ENCODE assay signal across 15 mouse cellular contexts in genomic region chr7:28781261-28781663, GRCm38 (mm10). TPM values are rescaled to one million over a fixed set of nuclear protein-coding genes. Genes with fewer than 3 reads are reported as not detected.
DNase-seq lines count a peak whose midpoint lies in the region; ATAC-seq lines count a peak whose summit lies in the region.
"Had no signal": no experiment of that assay in that cellular context is flagged by ENCODE, and none has a peak within 500 bp of the region (broad histone marks: within the 10 kb centered on the region; RNA-seq: fewer than 3 reads in every experiment).

No protein-coding gene starts in this region.

- intact Hi-C loops in heart, postnatal 25 days (cut with DNase I), result loop anchor here (2.0 to 5.0 kb wide), 2 partner anchors 191 to 258 kb away; no protein-coding TSS in a partner anchor

- H3K4me3 ChIP-seq in heart, embryonic 16.5 days (ENCODE audit: low read length), result no peak overlapping the region
- H3K4me3 ChIP-seq: lung, embryonic 15.5 days had no signal

- 0 out of 2 replicates have a peak, but pooled peaks have one; percentile 46 for ATAC-seq in heart, embryonic 16.5 days (replicated peaks; ENCODE audit: extremely low read depth, insufficient read depth, low FRiP score)
- ATAC-seq in CD4-positive, CD25-positive, alpha-beta regulatory T cell, adult 4 months, result peak; percentile 90
- peak; percentile 79 for ATAC-seq in hematopoietic stem cell, adult 5-6 weeks (replicated peaks in 1 of 2; ENCODE audit: insufficient read depth in 1 of 2, low FRiP score in 2 of 2, low TSS enrichment in 1 of 2, low read depth in 1 of 2, poor library complexity in 2 of 2, severe bottlenecking in 2 of 2)
- ATAC-seq: forebrain, embryonic 16.5 days had no signal

- H3K27me3 ChIP-seq in heart, embryonic 16.5 days (ENCODE audit: control insufficient read depth, insufficient read depth, low read length), result no peaks in the 10 kb centered on the region
- H3K27me3 ChIP-seq: lung, embryonic 15.5 days had no signal

- H3K4me2 ChIP-seq in heart, embryonic 16.5 days (ENCODE audit: low read depth, low read length), result no peak overlapping the region
- H3K4me2 ChIP-seq: lung, embryonic 15.5 days had no signal

- H3K9ac ChIP-seq in heart, embryonic 16.5 days (ENCODE audit: low read length), result no peak overlapping the region
- H3K9ac ChIP-seq: lung, embryonic 15.5 days had no signal

- H3K4me1 ChIP-seq in heart, embryonic 16.5 days (ENCODE audit: control insufficient read depth, insufficient read depth, low read length), result peaks cover 7% of the 10 kb centered on the region

- no peaks in the 10 kb centered on the region for H3K9me3 ChIP-seq in heart, embryonic 16.5 days (replicated peaks; ENCODE audit: control insufficient read depth, low read length)
- H3K9me3 ChIP-seq: lung, embryonic 15.5 days had no signal

- DNase-seq in heart, postnatal 25 days (ENCODE audit: low spot score), result no peak
- peak; percentile 84 to 85 for DNase-seq in spleen, postnatal 36 days (ENCODE audit: low spot score in 2 of 2)
- no peak for DNase-seq in layer of hippocampus, postnatal 25 days (ENCODE audit: extremely low spot score in 1 of 2, low spot score in 1 of 2)
- no peak for DNase-seq in left cerebral cortex, adult 18-20 months (ENCODE audit: low spot score in 2 of 2)
- DNase-seq in ovary, postnatal 36 days (ENCODE audit: low spot score), result no peak
- DNase-seq: cerebellum, postnatal 14 days; layer of hippocampus, adult 9-11 months had no signal

- H3K36me3 ChIP-seq in heart, embryonic 16.5 days (ENCODE audit: control insufficient read depth, insufficient read depth), result peaks cover 5% of the 10 kb centered on the region; the same call in 1 of the 2 replicates
- H3K36me3 ChIP-seq: lung, embryonic 15.5 days had no signal

- peak overlapping the region; percentile 76; the same call in 1 of the 2 replicates for H3K27ac ChIP-seq in heart, embryonic 16.5 days (ENCODE audit: low read length)
- H3K27ac ChIP-seq: lung, embryonic 15.5 days had no signal

- WGBS in heart, embryonic 16.5 days, result 87% methylated on average over 8 of the region's 8 CpGs

RNA-seq across cellular contexts. Expression of gene Rinl, which starts 7.5 kb away (rescaled TPM):
- polyA plus RNA-seq in heart, embryonic 16.5 days (2015; fragmentation: Nextera tagmentation; extraction: Ambion mirVana), result 5.8 and 11.1 TPM in 2 replicates
- total RNA-seq in heart, postnatal 25 days (2021), result 1 to 10 TPM; 1.5 to 2.2 TPM
- 100 to 1,000 TPM; 197 to 273 TPM for polyA plus RNA-seq in CD4-positive, CD25-positive, alpha-beta regulatory T cell, adult 4 months (2017; shearing (Covaris generic))
- total RNA-seq in hematopoietic stem cell, adult 5-6 weeks (2017), result 40.5 and 51.7 TPM in 2 replicates
- total RNA-seq in layer of hippocampus, postnatal 25 days (2021), result 1 to 10 TPM; 2.6 to 3.0 TPM
- 1 to 10 TPM; 2.1 to 3.9 TPM for total RNA-seq in left cerebral cortex, adult 18-20 months (2021)

RNA-seq across cellular contexts. Expression of gene Nfkbib, which starts 13.9 kb away (rescaled TPM):
- polyA plus RNA-seq in heart, embryonic 16.5 days (2015; fragmentation: Nextera tagmentation; extraction: Ambion mirVana), result 34.7 and 41.0 TPM in 2 replicates
- total RNA-seq in heart, postnatal 25 days (2021), result 10 to 100 TPM; 22.1 to 22.9 TPM
- polyA plus RNA-seq in CD4-positive, CD25-positive, alpha-beta regulatory T cell, adult 4 months (2017; shearing (Covaris generic)), result 10 to 100 TPM; 54.3 to 56.8 TPM
- 12.4 and 13.1 TPM in 2 replicates for total RNA-seq in hematopoietic stem cell, adult 5-6 weeks (2017)
- 10 to 100 TPM; 32.1 to 33.5 TPM for total RNA-seq in layer of hippocampus, postnatal 25 days (2021)
- 10 to 100 TPM; 35.0 to 38.6 TPM for total RNA-seq in left cerebral cortex, adult 18-20 months (2021)

RNA-seq across cellular contexts. Expression of gene Sirt2, which starts 14.7 kb away (rescaled TPM):
- 60.4 and 65.1 TPM in 2 replicates for polyA plus RNA-seq in heart, embryonic 16.5 days (2015; fragmentation: Nextera tagmentation; extraction: Ambion mirVana)
- total RNA-seq in heart, postnatal 25 days (2021), result 10 to 100 TPM; 80.0 to 80.2 TPM
- polyA plus RNA-seq in CD4-positive, CD25-positive, alpha-beta regulatory T cell, adult 4 months (2017; shearing (Covaris generic)), result 100 to 1,000 TPM in 1 of 2 experiments, 10 to 100 TPM in 1; 96.8 to 128 TPM
- 27.7 and 37.4 TPM in 2 replicates for total RNA-seq in hematopoietic stem cell, adult 5-6 weeks (2017)
- total RNA-seq in layer of hippocampus, postnatal 25 days (2021), result 100 to 1,000 TPM; 218 to 227 TPM
- 100 to 1,000 TPM; 120 to 122 TPM for total RNA-seq in left cerebral cortex, adult 18-20 months (2021)

RNA-seq across cellular contexts. Expression of gene Ccer2, which starts 25.3 kb away (rescaled TPM):
- polyA plus RNA-seq in heart, embryonic 16.5 days (2015; fragmentation: Nextera tagmentation; extraction: Ambion mirVana), result not detected in 2 replicates
- not detected for total RNA-seq in heart, postnatal 25 days (2021)
- not detected for polyA plus RNA-seq in CD4-positive, CD25-positive, alpha-beta regulatory T cell, adult 4 months (2017; shearing (Covaris generic))
- total RNA-seq in hematopoietic stem cell, adult 5-6 weeks (2017), result not detected in 2 replicates
- under 1 TPM; 0.42 to 0.47 TPM for total RNA-seq in layer of hippocampus, postnatal 25 days (2021)
- 1 to 10 TPM; 1.1 to 2.9 TPM for total RNA-seq in left cerebral cortex, adult 18-20 months (2021)
- total RNA-seq: adrenal gland, adult 2 months; ES-E14 had no signal
- polyA plus RNA-seq: adrenal gland, adult 2 months; forebrain, embryonic 16.5 days; lung, embryonic 15.5 days; testis, adult 2 months had no signal

RNA-seq across cellular contexts. Expression of gene Hnrnpl, which starts 27.1 kb away (rescaled TPM):
- polyA plus RNA-seq in heart, embryonic 16.5 days (2015; fragmentation: Nextera tagmentation; extraction: Ambion mirVana), result 135 and 139 TPM in 2 replicates
- total RNA-seq in heart, postnatal 25 days (2021), result 100 to 1,000 TPM; 225 to 270 TPM
- 100 to 1,000 TPM; 181 to 326 TPM for polyA plus RNA-seq in CD4-positive, CD25-positive, alpha-beta regulatory T cell, adult 4 months (2017; shearing (Covaris generic))
- 340 and 427 TPM in 2 replicates for total RNA-seq in hematopoietic stem cell, adult 5-6 weeks (2017)
- 100 to 1,000 TPM; 380 to 402 TPM for total RNA-seq in layer of hippocampus, postnatal 25 days (2021)
- 100 to 1,000 TPM; 427 to 456 TPM for total RNA-seq in left cerebral cortex, adult 18-20 months (2021)

Comparison
In these comparisons a context has a peak if more than half of its experiments do, and no peak if none do; other contexts are left out.
1. DNase-seq: peak in spleen, postnatal 36 days (2 of 2); none in heart, postnatal 25 days (single experiment), layer of hippocampus, postnatal 25 days (0 of 2), left cerebral cortex, adult 18-20 months (0 of 2) and ovary, postnatal 36 days (single experiment).
2. Peak in every context shown above with its lines, with median percentiles within 50 percentile points of each other: ATAC-seq.